Mouse (Mus musculus): ENCODE results near the gene Itsn1.

DNA sequence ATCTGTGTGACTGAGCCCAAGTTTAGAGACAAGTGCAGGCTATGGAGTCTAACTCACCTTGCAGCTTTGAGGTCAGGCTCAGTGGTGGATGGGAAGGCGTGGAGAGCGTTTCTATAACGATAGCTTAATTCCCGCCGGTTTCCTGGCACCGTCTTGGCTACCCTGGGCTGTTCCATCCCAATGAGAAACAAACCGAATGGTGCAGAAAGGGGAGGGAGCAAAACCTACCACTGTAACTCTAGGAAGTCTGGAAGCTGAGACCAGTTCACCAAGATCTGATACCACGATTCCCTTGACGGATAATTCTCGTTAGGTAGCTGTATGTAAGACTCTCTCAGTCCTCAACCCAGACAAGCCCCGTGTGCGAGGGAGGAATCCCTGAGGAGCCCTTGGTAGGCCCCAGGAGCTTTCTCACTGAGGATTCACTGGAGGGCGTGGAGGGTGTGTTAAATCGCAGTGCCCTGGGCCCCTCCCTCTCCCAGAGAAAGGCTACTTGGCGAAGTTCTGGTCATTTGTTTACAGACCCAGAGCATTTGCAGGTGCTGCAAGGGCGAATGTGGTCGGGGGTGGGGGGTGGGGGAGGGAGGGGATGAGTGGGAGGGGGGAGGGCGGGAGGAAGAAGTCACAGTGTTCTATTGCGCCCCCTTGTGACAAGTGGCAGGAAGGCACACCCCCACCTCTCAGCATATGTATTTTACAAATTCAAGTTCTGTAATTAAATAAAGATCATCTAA is 156.5 kb downstream of the Itsn1 start:
- peak; percentile 59 for TF ChIP-seq CTCF (IDR thresholded peaks at IDR 0.05)
- TF ChIP-seq EP300 (IDR thresholded peaks at IDR 0.05): no peak
